Mouse (Mus musculus): ENCODE measurements around the gene Mospd3. TPM values are rescaled to one million over a fixed set of nuclear protein-coding genes. Genes with fewer than 3 reads are reported as not detected.

The Mospd3 gene
- 252 and 273 TPM in 2 replicates for polyA plus RNA-seq (2012; rRNA removed)

GRCm38 (mm10) chr5:137600619-137601364, at the start of gene Mospd3:
TSS of gene Mospd3 (minus strand) at chr5:137601058.
- Histone ChIP-seq H3K36me3 (ENCODE audit: control insufficient read depth, insufficient read depth, low read length) (no peaks in the 10 kb centered on the region; the same call in 1 of the 2 replicates), H3K27ac (ENCODE audit: control insufficient read depth, insufficient read depth, low read length) (peak within 1 kb of the TSS; percentile 92), H3K4me1 (replicated peaks; ENCODE audit: control insufficient read depth, insufficient read depth, low read length) (peaks cover 39% of the 10 kb centered on the region), H3K4me3 (ENCODE audit: control insufficient read depth, insufficient read depth, low read length) (peak within 1 kb of the TSS; percentile 92), H3K27me3 (ENCODE audit: control insufficient read depth, insufficient read depth, low read length) (no peaks in the 10 kb centered on the region)
- TF ChIP-seq POLR2A (IDR thresholded peaks at IDR 0.05; ENCODE audit: control insufficient read depth, extremely low read depth, insufficient read depth, low read length, poor library complexity), result peak; percentile 59; the same call in 1 of the 2 replicates
- TF ChIP-seq CTCF (IDR thresholded peaks at IDR 0.05; ENCODE audit: borderline replicate concordance, control insufficient read depth, extremely low read depth, insufficient read depth, low read length, poor library complexity), result no peak; the same call in 1 of the 2 replicates
- peak; percentile 98 for DNase-seq
- WGBS, result under 1% methylated on average over 41 of the region's 41 CpGs

GRCm38 (mm10) chr5:137649669-137650571, 49.1 kb upstream of the Mospd3 start:
- H3K36me3 ChIP-seq (ENCODE audit: control insufficient read depth, insufficient read depth, low read length), result peaks cover 38% of the 10 kb centered on the region
- H3K4me3 ChIP-seq (ENCODE audit: control insufficient read depth, insufficient read depth, low read length), result no peak overlapping the region
- DNase-seq, result no peak
- TF ChIP-seq CTCF (IDR thresholded peaks at IDR 0.05; ENCODE audit: borderline replicate concordance, control insufficient read depth, extremely low read depth, insufficient read depth, low read length, poor library complexity), result no peak
- no peak for TF ChIP-seq POLR2A (IDR thresholded peaks at IDR 0.05; ENCODE audit: control insufficient read depth, extremely low read depth, insufficient read depth, low read length, poor library complexity)
- no peak overlapping the region for H3K27ac ChIP-seq (ENCODE audit: control insufficient read depth, insufficient read depth, low read length)
- peaks cover 11% of the 10 kb centered on the region for H3K4me1 ChIP-seq (replicated peaks; ENCODE audit: control insufficient read depth, insufficient read depth, low read length)
- no peaks in the 10 kb centered on the region; the same call in 1 of the 2 replicates for H3K27me3 ChIP-seq (ENCODE audit: control insufficient read depth, insufficient read depth, low read length)
- WGBS, result 86% methylated on average over 18 of the region's 18 CpGs

GRCm38 (mm10) chr5:137649251-137649650, 48.4 kb upstream of the Mospd3 start:
- TF ChIP-seq POLR2A (IDR thresholded peaks at IDR 0.05; ENCODE audit: control insufficient read depth, extremely low read depth, insufficient read depth, low read length, poor library complexity) (no peak), CTCF (IDR thresholded peaks at IDR 0.05; ENCODE audit: borderline replicate concordance, control insufficient read depth, extremely low read depth, insufficient read depth, low read length, poor library complexity) (no peak)
- H3K4me1 ChIP-seq (replicated peaks; ENCODE audit: control insufficient read depth, insufficient read depth, low read length), result peaks cover 11% of the 10 kb centered on the region
- no peak overlapping the region for H3K27ac ChIP-seq (ENCODE audit: control insufficient read depth, insufficient read depth, low read length)
- H3K27me3 ChIP-seq (ENCODE audit: control insufficient read depth, insufficient read depth, low read length), result no peaks in the 10 kb centered on the region; the same call in 1 of the 2 replicates
- peaks cover 31% of the 10 kb centered on the region for H3K36me3 ChIP-seq (ENCODE audit: control insufficient read depth, insufficient read depth, low read length)
- 78% methylated on average over 4 of the region's 4 CpGs for WGBS
- no peak for DNase-seq
- H3K4me3 ChIP-seq (ENCODE audit: control insufficient read depth, insufficient read depth, low read length), result no peak overlapping the region

- Histone ChIP-seq H3K4me1 (replicated peaks; ENCODE audit: control insufficient read depth, insufficient read depth, low read length) (peaks cover 10% of the 10 kb centered on the region), H3K27me3 (ENCODE audit: control insufficient read depth, insufficient read depth, low read length) (no peaks in the 10 kb centered on the region; the same call in 1 of the 2 replicates), H3K4me3 (ENCODE audit: control insufficient read depth, insufficient read depth, low read length) (no peak overlapping the region), H3K27ac (ENCODE audit: control insufficient read depth, insufficient read depth, low read length) (no peak overlapping the region), H3K36me3 (ENCODE audit: control insufficient read depth, insufficient read depth, low read length) (peaks cover 19% of the 10 kb centered on the region)
- TF ChIP-seq CTCF (IDR thresholded peaks at IDR 0.05; ENCODE audit: borderline replicate concordance, control insufficient read depth, extremely low read depth, insufficient read depth, low read length, poor library complexity), result no peak
- TF ChIP-seq POLR2A (IDR thresholded peaks at IDR 0.05; ENCODE audit: control insufficient read depth, extremely low read depth, insufficient read depth, low read length, poor library complexity), result no peak
- DNase-seq, result no peak
- 74% methylated on average over 9 of the region's 9 CpGs for WGBS
These were observed 47.2 kb upstream of the Mospd3 start for GRCm38 (mm10) chr5:137647827-137648601.

- H3K36me3 ChIP-seq (ENCODE audit: control insufficient read depth, insufficient read depth, low read length), result peaks cover 22% of the 10 kb centered on the region
- DNase-seq, result no peak
- TF ChIP-seq CTCF (IDR thresholded peaks at IDR 0.05; ENCODE audit: borderline replicate concordance, control insufficient read depth, extremely low read depth, insufficient read depth, low read length, poor library complexity), result no peak
- TF ChIP-seq POLR2A (IDR thresholded peaks at IDR 0.05; ENCODE audit: control insufficient read depth, extremely low read depth, insufficient read depth, low read length, poor library complexity), result no peak
- 53% methylated on average over 11 of the region's 11 CpGs for WGBS
- H3K27me3 ChIP-seq (ENCODE audit: control insufficient read depth, insufficient read depth, low read length), result no peaks in the 10 kb centered on the region; the same call in 1 of the 2 replicates
- peaks cover 7% of the 10 kb centered on the region; the same call in 1 of the 2 replicates for H3K4me1 ChIP-seq (replicated peaks; ENCODE audit: control insufficient read depth, insufficient read depth, low read length)
- H3K4me3 ChIP-seq (ENCODE audit: control insufficient read depth, insufficient read depth, low read length), result no peak within 1 kb of the TSS
- H3K27ac ChIP-seq (ENCODE audit: control insufficient read depth, insufficient read depth, low read length), result no peak within 1 kb of the TSS
These were observed 44.8 kb upstream of the Mospd3 start, which contains the start of gene Irs3 for GRCm38 (mm10) chr5:137645652-137646091. TSS of gene Irs3 (minus strand) at chr5:137645714.
